Mouse (Mus musculus): ENCODE data around the gene Gm20914. TPM values are rescaled to one million over a fixed set of nuclear protein-coding genes. Genes with fewer than 3 reads are reported as not detected.

Gene Gm20914
- total RNA-seq (2023), result not detected

DNA sequence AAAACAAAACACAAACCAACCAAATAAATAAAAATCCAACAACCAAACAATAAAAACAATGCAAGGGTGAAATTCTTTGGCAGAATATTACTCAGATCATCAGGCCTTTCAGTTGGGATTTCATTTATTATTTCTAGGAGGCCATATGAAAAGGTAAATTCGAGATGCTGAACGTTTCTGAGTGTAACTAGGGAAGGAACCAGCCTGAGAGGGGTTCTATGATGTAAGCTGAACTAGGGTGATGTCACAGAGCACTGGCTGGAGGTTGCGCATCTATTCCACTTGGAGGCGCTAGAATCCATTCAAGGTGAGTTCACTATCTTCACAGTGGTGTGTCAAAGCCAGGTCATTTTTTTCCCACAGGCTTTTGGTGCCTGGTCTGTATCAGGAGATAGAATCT lies at the start of gene Gm20914:
Gene Gm20914 (plus strand): TSS at position 301 of the 400 bp plus-strand sequence.

Other genes with a start within 250 kb of the Gm20914 start
- gene Gm21854, start 69.0 kb upstream of the Gm20914 start, total RNA-seq (2023), result not detected
- not detected for gene Gm28171, start 67.4 kb downstream of the Gm20914 start, total RNA-seq (2023)
- not detected for gene Gm21778, start 216.5 kb downstream of the Gm20914 start, total RNA-seq (2023)

All from T-cell, adult 66 days (primary cell).